Mouse (Mus musculus) embryonic fibroblast, embryonic 13.5 days (primary cell): ENCODE measurements at regions not wholly inside any gene's neighbourhood (a gene's known extent, or its start where the extent isn't known, plus 50 kb on each side); places are given as distances from the start of the nearest gene placed in this dataset.

Source experiments
- CTCF ChIP-seq: IDR thresholded peaks from 2 replicates; pipeline ENCODE4 v1.5.1; 2011; ENCODE audit warnings: mild to moderate bottlenecking, control low read depth, low read length, moderate library complexity, borderline replicate concordance; ENCODE audit not compliant: insufficient read depth
- POLR2A ChIP-seq: IDR thresholded peaks from 2 replicates; pipeline ENCODE4 v1.6.1; 2011; ENCODE audit warnings: low read depth, mild to moderate bottlenecking, control low read depth, low read length, moderate library complexity

DNA sequence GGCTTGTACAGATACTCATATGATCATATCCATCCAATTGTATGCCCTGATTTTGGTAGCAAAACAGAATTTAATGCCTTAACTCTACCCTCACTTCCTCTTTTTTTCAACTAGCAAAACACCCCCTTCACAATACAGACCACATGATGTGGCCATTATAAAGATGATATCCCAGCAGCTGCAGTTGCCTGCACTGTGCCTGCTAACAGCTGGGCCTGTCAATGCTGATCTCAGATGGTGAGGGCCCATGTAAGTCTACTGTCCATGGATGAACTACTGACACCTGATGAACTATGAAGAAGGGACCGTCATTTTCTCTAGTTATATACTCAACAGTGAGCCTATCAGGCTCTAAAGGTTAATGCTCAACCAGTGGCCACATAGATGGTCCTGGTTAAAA is 191.8 kb upstream of the Fmr1 start:
- TF ChIP-seq CTCF: no peak
- TF ChIP-seq POLR2A: no peak
